Mouse (Mus musculus) adrenal gland, postnatal 25 days (tissue): ENCODE data around the gene Mroh2a. TPM values are rescaled to one million over a fixed set of nuclear protein-coding genes. Genes with fewer than 3 reads are reported as not detected.

ENCODE experiments used
- DNase-seq: peaks from one replicate; pipeline ENCODE4 v3.0.0; 2021; ENCODE audit warnings: mixed read lengths
- total RNA-seq: library from RNA; stranded (reverse); gene quantifications from 2 replicates; pipeline ENCODE4 v1.2.3, GENCODE M21; 2021

Gene Mroh2a
- total RNA-seq, 1 experiment from 2014 or later, result 0.33 TPM

DNA sequence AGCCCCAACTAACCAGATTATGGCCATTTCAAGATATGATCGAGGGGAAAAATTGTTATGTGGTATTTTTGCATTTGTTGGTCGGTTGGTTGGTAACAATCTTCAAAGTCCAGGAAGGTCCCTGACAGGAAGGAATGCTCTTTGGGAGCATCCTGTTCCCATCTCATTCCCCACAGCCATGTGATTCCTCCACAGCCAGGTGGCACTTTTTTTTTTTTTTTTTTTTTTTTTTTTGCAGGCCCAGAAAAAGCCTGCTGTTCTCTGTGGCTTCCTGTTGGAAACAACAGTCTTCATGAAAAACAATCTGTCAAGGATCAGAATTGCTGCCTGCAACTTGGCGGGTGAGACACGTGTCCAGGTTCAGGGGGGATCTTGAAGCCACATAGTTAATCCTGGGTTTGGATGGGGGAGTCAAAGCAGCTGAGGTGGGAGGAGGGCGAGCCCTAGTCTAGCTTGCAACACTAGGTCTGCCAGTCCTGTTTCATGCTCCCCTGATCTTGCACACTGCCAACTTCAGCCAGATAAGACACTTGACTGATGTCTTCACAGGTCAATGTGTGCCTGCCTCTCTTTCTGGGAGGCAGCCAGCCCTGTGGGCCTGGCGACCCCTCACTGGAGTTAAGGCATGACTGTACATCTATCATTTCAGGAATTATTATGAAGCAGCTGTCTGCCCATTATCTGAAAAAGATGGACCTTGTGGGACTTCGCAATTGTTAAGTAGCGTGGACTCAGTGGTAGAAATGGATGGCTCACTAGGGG is 32.3 kb downstream of the Mroh2a start:
- no peak for DNase-seq

DNA sequence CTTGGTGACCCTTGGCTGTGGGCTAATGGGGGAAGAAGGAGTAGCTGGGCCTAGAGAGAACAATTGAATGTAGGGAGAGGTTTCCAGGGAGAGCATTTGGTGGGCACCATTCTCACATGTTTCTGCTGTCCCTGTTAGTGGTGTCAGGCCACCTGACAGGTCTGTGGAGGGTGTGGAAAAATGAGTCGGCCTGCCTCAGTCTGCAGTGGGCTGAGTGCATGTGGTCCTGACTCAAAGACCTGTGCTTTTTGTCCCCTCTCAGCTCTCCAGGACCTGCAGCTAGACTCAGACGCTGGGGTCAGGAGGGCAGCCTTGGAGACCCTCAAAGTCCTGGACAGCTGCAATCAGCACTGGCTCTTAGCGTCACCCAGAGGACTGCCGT is 32.8 kb downstream of the Mroh2a start:
- DNase-seq, result no peak

DNA sequence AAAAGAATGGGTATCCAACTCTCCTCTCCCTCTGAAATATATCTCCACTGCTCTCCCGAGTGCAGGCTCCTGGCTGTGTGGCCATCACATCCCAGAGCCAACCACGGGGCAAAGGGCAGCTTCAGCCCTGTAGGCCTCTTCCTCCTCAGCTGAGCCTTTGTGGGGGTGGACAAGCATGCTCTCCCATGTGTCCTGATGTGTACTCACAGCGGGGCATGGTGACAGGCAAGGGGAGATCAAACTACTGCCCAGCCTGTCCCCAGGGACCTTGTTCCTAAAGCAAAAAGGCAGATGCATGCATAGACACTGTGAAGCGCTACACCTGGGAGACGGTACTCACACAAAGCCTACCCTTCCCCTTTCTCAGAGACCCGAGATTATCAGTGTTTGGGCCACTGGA is 33.3 kb downstream of the Mroh2a start:
- no peak for DNase-seq

DNA sequence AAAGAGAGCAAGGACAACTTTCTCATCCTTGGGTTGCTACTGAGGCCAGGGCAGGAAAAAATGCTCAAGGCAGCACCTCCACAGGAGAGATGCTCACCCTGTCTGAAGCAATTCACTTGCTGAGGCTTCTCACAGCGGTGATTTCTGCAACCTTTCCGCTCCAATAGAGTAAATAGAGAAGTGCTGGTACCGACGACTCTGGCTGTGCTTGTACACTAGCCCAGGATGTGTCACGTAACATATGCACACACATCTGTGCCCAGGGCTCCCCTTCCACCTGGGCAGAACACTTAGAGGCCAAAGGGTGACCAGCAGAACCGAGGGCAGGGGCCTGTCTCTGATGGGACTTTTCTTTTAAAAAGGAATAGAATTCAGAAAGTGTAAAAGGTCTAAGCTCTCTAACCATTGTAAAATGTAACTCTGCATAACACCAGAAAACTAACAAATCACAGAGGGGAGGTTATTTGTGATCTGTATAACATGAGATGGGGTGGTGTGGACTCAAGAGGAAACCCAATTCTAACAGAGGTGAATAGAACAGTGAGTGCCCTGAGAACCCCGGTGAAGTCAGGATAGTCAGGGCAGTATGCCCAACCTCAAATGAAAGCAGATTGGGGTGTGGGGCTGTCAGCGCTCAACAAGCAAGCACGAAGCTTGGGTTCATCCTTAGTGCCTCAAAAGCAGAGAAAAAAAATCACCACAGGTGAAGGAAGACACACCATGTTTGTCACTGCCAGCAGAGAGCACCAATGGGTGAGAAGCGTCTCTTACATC is 34.0 kb downstream of the Mroh2a start:
- DNase-seq, result no peak

DNA sequence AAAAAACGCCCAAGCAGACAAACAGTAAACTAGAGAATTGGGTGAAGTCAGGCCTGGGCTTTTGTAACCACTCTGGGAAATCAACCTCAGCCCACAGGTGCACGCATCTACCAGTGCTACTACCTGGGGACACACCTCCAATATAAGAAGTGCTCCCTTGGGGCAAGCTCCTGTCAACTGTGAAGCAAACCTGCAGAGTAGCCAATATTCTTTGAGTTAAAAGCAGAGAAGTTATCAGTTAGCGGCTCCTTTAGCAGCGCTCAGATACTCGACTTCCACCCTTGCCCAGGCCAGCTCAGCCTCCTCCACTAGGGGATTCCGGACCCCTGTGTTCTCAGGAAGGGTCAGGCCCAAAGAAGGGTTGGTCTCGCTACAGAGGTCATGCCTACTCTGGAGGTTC is 34.9 kb downstream of the Mroh2a start:
- no peak for DNase-seq

DNA sequence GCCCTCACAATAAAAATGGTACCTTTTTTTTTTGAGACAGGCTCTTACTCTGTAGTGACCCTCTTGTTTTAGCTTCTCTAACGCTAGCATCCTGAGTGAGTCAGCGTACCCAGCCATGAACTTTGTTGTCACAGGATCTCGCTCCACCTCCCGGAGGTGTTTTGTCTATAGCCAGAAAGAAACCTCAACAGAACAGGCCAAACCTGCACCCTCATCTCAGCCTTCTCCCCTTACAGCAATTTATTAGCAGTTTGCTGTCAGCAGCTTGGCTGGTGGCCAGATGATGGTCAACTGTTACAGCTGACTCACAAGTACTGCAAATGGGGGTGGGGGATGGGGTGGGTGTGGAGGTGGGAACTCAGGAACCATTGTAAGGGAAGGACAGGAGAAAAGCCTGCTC is 35.5 kb downstream of the Mroh2a start:
- DNase-seq, result peak; percentile 83

DNA sequence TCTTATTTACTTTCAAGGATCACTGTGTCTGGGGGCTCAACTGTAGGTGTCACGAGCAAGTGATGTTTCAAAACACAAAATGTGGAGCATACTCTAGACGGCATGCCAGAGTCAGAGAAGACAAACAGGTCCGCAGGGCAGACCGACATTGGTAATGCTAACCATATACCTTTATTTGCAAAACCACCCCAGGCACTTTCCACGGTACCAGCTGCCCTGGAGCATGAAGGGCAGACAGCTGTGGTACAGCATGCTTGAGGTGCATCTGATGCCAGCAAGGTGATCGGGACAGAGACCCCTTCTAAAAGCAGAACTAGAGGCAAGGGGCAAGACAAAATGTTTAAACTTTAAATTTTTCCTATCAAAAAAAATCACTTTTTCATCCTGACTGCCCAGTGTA is 36.2 kb downstream of the Mroh2a start:
- DNase-seq, result no peak

DNA sequence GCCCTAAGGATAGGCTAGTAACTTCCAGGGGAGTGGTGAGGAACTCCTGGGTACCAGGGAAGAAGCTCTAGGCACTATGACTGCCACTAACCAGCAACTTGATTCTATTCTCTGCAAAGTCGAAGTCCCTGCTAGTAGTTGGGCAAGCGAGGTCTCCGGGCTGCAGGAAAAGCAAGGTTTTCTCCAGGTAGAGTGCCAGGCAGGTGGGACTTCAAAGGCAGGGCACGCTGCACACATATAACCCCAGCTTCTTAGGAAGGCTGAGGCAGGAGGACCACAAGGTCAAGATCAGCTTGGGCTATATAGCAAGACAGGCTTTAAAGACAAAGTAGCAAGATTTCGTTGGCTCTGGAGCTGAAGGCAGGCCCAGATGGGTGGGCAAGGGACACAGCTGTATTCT is 37.0 kb downstream of the Mroh2a start:
- no peak for DNase-seq

DNA sequence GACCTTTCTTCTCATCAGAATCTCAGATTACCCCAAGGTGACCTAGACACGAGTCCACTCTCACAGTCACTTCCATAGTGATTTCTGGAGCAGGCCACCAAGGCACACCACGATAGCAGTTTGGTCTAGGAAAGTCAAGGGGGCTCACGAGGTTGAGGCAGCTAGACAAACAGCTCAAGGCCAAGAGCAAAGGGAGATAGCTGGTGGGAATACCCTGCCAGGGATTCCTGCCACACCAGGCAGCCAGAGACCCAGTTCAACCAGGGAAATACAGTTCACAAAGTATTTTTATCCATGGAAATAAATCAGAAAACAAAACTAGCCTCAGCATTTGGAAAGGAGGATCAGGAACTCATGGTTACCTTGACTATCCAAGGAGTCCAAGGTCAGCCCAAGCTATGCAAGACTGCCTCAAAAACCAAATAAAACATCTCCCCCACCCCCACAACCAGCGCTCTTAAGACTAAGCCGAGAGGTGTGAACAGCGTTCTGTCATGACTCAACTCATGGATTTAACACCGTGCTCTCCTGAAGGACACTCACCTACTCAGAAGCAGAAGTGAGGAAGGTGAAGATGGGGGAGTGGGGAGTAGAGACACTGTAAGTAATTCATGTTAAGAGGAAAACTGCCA is 37.6 kb downstream of the Mroh2a start:
- no peak for DNase-seq

DNA sequence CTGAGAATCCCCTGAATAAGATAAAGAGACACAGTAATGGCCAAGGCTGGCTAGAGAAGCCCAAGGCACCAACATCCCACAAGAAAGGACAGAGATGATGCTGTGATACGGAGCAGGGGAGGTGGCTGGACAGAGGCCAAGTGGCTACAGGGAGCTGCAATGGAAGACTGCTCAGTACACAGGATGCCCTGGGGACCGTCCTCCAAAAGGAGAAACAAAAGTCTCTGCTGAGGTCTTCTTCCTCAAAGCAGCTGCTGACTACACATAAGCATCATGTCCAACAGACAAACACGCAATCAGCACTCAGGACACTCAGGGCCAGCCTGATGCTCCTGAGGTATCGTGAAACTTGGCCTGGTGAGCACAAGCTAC is 38.1 kb downstream of the Mroh2a start:
- no peak for DNase-seq

DNA sequence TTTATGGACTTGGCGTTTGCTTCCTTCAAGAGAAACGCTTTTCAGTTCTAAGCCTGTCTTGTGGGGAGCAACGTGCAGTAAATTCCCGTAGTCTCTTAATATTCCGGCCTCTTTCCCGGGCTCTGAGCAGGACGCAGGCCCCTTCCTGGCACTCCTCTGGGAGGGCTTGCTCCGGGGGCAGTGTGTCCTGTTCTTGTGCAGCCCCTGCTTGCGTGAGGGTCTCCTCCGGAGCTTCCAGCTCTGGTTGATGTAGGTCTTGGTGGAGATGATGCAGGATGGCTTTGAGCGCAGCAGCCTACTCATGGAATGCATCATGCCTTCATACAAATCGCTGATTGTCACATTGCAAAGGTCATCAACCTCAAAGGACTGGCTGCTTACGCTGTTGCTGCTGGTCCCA is 39.3 kb downstream of the Mroh2a start:
- no peak for DNase-seq

DNA sequence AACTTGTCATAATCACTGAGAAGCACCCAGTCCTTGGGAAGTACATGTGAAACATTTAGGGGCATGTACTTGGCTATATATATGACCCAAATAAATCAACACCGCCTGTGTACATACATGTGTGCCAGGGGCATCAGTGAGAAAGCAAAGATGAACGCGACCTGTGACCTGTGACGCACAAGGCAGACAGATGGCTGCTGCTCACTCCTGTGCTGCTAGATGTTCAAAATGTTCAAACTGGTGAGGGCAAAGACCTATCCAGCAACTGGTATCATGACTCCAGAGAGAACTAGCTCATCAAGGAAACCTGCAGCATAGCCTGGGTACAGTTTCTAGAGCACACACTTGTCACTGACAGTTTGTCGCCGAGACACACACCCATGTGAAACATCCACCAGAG is 40.7 kb downstream of the Mroh2a start:
- no peak for DNase-seq

DNA sequence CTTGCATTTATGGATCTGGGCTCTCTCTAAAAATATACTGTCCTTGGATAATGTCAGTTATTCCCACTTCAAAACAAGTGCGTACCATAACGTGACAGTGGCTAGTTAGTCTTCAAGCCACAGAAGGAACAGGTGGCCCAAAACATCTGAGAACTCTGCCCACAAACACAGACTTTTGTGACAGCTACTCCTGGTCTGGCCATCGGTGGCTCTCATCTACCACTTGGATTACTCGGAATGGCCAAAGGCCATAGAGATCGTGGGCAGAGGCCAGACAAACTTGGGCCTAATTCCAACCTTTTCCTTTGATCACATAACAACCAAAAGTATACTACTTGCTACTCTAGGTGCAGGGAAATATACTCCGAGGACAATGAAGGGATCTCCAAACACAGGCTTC is 41.3 kb downstream of the Mroh2a start:
- DNase-seq, result no peak

DNA sequence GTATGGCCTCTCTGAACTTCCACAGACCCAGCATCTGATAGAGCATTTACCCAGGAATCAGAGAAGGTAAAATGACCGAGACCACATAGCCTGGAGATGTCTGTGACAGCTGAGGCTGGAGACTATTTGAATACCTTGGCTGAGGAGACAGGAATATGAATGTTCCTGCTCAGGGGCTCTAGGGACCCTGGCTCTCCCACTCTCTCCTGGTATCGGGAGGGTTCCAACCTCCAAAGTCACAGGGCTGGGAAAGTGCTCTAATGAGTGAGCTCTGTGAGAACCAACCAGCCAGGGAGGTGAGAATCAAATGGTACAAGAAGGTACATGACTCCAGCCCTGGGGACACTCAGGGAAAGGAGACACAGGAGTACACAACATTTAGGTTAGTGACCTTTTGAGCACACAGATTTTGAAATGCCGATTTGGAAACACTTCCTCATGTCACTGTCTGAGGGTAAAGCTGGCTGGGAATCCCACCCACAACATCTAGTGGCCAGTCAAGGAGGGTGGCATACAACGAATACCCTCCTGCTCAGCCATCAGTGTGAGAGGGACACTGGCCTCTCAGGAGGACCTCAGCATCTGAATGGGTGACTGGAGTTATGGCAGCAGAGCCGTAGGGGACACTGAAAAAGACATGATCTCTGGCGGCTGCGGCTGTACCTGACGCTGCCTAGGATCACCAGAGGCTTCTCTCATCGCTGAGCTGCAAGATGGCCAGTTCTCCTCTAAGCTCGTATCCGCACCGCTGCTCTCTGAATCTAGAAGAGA is 42.9 kb downstream of the Mroh2a start:
- DNase-seq, result no peak

DNA sequence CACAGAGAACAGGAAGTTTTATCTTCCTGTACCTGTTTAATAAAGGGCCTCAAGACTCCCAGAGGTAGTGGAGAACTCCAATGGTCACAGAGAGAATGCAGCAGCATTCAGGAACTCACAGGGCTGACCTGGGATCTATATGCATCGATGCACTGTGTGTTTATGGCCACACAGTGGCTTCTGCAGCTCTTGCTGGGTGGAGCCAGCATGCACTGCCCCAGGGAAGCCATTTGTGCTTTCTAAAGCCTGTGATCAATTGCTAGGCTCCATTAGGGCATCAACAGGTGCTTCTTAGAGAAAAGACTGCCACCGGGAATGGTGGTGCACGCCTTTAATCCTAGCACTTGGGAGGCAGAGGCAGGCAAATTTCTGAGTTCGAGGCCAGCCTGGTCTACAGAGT is 46.1 kb downstream of the Mroh2a start:
- DNase-seq, result no peak

DNA sequence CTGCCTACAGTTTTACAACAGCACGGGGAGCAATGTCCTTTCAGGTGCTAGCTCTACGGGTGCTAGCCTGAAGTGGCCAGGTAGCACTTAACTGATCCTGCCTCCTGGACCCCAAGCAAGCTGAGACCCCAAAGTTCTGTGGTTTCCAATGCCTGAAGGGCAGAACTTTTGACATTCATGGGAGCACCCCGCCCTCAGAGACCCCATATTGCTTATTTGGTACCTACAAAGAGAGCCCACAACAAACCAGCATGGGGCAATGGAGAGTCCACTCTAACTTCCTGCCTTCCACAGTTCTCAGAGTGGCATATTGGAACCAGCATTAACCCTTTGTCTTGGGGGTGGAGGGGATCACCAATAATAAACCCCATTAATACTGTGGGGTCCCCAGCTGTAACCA is 46.5 kb downstream of the Mroh2a start:
- no peak for DNase-seq

DNA sequence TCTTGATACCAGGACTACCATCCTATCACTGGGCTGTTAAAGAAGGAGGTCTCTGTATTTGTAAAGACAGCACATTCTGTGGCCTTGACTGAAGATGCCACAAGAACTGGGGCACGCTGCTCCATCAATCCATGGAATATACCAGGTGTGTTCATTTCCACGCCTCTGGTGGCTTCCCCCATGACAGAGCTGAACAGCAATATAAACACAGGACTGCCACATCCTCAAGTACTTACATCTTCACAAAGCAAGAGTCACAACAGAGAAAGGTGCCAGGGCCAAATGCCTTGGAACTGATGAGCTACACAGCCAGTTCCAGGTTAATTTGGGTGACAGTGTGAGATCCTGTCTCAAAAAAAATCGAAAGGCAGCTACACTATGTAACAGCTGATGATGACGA is 47.0 kb downstream of the Mroh2a start:
- no peak for DNase-seq

DNA sequence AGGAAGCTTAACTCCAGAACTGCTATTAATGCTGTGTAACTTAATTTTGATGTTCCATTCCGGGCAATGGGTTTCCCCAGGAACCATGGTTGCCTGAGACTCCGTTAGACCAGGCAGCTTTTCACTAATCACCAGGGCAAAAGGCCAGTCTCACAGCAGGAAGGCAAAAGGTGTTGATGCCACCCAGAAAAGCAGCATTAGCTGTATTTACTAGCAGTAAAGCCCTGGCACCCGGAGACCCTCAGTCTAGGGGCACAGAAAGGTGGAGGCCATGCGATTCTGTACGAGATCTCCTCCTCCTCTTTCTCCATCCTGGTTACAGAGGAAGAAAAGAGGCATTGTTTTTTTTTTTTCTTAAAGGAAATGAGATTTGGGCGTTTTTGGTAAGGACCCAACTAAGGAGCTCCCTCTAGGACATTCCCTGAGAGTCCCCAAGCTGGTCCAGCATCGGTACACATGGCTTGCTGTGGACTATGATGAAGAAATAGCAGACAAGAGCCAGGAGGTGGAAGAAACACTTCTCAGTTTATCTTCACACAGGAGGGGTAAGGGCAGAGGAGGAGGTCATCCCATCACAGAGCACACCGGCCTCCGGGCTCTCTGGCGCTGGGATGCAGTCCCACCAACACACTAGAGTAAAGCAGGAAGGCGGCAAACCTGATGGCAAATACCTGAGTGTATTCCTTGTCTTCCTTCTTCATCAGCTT is 47.7 kb downstream of the Mroh2a start:
- DNase-seq, result no peak

DNA sequence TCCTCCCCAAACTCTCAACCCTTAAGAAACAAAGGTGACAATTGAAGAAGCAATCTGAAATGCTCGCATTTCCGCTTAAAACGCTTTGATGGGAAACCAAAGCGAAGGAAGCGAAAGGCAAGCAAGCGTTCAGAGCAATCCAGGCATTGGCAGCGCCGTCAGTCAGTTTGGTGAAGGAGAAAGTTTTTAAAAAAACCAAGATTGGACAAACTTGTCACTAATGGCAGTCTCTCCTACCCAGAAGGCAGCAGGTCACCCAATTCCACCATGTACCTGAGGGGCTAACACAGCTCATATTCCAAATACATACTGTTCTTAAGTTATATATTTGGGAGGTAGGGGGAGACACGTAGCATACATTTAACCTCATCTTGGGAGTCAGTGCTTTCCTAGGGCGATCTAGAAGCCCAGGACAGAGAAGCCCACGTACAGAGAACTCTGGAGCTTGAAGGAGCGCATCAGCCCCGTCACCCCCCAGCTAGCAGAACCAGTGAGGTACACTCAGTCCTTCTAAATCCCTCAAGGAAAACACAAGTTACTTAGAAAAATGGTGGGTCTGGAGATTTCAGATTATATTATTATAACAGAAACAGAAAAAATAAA is 48.4 kb downstream of the Mroh2a start:
- DNase-seq, result no peak

DNA sequence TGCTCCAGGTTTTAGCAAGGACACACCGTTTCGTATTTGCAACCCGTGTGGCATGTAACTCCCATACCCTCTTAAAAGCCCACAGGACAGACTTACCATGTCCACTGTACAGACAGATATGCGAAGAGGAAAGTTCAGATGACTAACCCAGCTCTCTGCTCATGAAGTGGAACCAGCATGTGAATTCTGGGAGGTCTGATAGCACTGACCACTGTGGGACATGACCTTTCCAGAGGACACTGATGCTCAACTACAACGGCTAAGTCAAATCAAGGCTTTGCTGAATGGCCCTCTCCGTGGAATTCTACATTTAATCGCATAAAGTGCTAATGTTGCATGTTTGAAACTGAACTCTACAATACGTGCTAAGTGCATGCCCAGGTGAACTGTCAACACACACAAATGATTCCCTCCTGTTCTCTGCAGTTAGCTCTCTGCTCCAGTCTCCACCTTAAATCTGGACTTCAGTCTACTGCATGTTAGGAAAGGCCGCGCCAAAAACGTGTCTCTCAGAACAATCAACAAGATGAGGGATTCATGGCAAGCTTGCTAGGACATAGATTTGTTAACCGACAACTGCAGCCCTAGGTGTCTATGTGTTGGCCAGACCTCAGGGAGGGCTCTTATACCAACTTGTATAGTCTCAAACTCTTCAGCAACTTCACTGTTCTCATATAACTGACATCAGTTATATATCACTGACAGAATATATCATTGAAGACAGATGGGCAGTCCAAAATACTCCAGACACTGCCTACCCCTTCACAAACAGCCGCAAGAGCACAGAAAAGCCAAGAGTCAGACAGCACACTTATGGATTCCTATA is 49.1 kb downstream of the Mroh2a start:
- no peak for DNase-seq
